Mouse (Mus musculus) lung, postnatal 0 days (tissue): Measurements from ENCODE around the gene Hs1bp3. TPM values are rescaled to one million over a fixed set of nuclear protein-coding genes. Genes with fewer than 3 reads are reported as not detected.
A peak's percentile ranks its signal among the peaks of the same experiment; 100 is the strongest.

Source experiments
- ATAC-seq: fragments of 200-750 bp; cut with Nextera tagmentation; 2 replicates; pipeline ENCODE4 v1.8.0; 2017; ENCODE audit warnings: moderate library complexity
- DNase-seq: peaks from one replicate; pipeline ENCODE4 v3.0.0-alpha.2; 2016; ENCODE audit warnings: low spot score
- H3K27ac ChIP-seq: fragments of 300-500 bp; sonication (generic); 2 replicates; pipeline ENCODE4 v1.5.1; 2014; ENCODE audit warnings: antibody characterized with exemption, mild to moderate bottlenecking, low read length, mixed read lengths
- H3K27me3 ChIP-seq: fragments of 300-500 bp; sonication (generic); replicated peaks from 2 replicates; pipeline ENCODE4 v1.6.1; 2014; ENCODE audit warnings: low read length, mixed read lengths; ENCODE audit not compliant: insufficient read depth
- H3K36me3 ChIP-seq: fragments of 300-500 bp; sonication (generic); 2 replicates; pipeline ENCODE4 v1.6.1; 2014; ENCODE audit warnings: low read length, mixed read lengths; ENCODE audit not compliant: insufficient read depth
- H3K4me1 ChIP-seq: fragments of 300-500 bp; sonication (generic); 2 replicates; pipeline ENCODE4 v1.6.1; 2014; ENCODE audit warnings: antibody characterized with exemption, low read depth, low read length, mixed read lengths; ENCODE audit not compliant: insufficient read depth
- H3K4me2 ChIP-seq: fragments of 300-500 bp; sonication (generic); replicated peaks from 2 replicates; pipeline ENCODE4 v1.6.1; 2014; ENCODE audit warnings: low read depth, mild to moderate bottlenecking, low read length, moderate library complexity, mixed read lengths
- H3K4me3 ChIP-seq: fragments of 300-500 bp; sonication (generic); 2 replicates; pipeline ENCODE4 v1.5.1; 2014; ENCODE audit warnings: low read depth, low read length
- H3K9ac ChIP-seq: fragments of 300-500 bp; sonication (generic); replicated peaks from 2 replicates; pipeline ENCODE4 v1.6.1; 2014; ENCODE audit warnings: low read depth, mild to moderate bottlenecking
- H3K9me3 ChIP-seq: fragments of 300-500 bp; sonication (generic); 2 replicates; pipeline ENCODE4 v1.6.1; 2016; ENCODE audit warnings: low read length, mixed read lengths
- CTCF ChIP-seq: IDR thresholded peaks from 2 replicates; pipeline ENCODE4 v1.5.1; 2016; ENCODE audit warnings: antibody characterized with exemption, mild to moderate bottlenecking
- EP300 ChIP-seq: IDR thresholded peaks from 2 replicates; pipeline ENCODE4 v1.6.1; 2016; ENCODE audit warnings: antibody characterized with exemption, mild to moderate bottlenecking, control low read depth
- WGBS: fragments of 180-500 bp; shearing (Covaris S2); extraction: QIAGEN DNeasy Blood & Tissue Kit; methylation state at CpG from one replicate; pipeline ENCODE4 v1.1.7; 2014; 5-methylcytosine and 5-hydroxymethylcytosine counted together
- polyA plus RNA-seq: library from polyadenylated mRNA; unstranded; fragments of >200 nt; fragmentation: Nextera tagmentation; extraction: Ambion mirVana; gene quantifications from 2 replicates; pipeline ENCODE4 v1.2.1, GENCODE M21; 2015

Gene Hs1bp3
- polyA plus RNA-seq, 1 experiment from 2014 or later, result 8.7 TPM

DNA sequence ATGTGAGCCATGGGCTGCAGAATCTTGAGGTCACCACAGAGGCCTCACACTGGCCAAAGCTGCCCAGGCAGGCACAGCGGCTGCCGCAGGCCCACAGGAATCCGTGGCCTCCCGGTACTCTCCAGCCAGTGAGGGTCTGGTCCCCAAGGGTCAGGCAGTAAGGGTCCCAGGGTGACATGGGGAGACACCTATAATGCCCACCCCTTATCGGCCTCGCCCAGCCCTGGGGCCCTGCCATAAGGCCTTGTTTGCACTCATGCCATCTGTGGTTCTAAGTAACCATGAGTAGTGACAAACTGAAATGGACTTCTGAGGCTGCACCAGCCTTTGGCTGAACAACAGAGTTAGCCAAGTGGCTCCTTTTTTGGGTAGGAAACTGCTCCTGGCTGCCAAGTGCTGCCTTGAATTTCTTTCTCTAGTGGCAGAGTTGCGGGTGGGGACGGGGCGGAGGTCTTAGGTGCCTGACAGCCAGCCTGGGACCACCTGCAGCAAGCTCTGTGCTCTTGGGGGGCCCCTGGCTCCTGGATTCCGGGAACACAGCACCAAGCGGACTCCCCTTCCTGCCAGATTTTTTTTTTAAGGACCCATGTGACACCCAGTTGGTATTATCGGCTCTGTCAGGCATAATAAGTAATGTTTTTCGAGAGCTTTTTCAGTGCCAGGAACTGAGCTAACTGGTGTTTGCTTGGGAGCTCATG lies 12.2 kb downstream of the Hs1bp3 start:
- H3K9me3 ChIP-seq, result no peaks in the 10 kb centered on the region
- WGBS, result 87% methylated on average over 13 of the region's 13 CpGs
- H3K9ac ChIP-seq, result no peak overlapping the region
- ATAC-seq (no peak), DNase-seq (peak; percentile 36)
- no peaks in the 10 kb centered on the region for H3K27me3 ChIP-seq
- H3K27ac ChIP-seq, result no peak overlapping the region
- H3K36me3 ChIP-seq, result 0 out of 2 replicates have a peak, but pooled peaks cover 5% of the 10 kb centered on the region
- no peak for TF ChIP-seq CTCF
- TF ChIP-seq EP300, result no peak
- H3K4me1 ChIP-seq, result peaks cover 7% of the 10 kb centered on the region
- H3K4me2 ChIP-seq, result no peak overlapping the region
- H3K4me3 ChIP-seq, result no peak overlapping the region

DNA sequence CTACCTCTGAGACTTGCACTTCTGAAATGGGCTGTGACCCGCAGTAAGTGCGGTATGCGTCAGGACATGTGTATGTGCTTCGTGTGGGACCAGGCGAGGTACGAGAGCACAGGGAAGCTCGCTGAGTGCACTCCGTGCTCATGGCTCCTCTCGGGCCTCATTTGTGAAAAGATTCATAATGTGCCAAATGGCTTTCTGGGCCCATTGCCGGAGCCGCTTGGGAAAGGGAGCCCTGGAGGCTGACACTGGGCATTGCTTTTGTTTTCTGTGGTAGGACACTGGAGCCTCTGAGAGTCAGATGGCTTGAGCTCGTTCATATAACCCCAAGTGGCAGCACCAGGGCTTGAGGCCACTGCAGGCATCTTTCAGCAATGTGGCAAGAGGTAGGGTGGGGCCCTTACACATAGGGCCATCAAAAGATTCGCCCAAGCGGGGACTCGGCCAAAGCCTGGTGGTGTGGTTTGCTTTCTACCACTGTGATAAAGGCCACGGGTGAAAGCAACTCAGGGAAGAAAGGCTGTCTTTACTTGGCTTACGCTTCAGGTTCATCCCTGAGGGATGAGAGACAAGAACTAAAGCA lies 12.8 kb downstream of the Hs1bp3 start:
- Histone ChIP-seq H3K4me1 (peaks cover 7% of the 10 kb centered on the region), H3K27ac (no peak overlapping the region), H3K9me3 (no peaks in the 10 kb centered on the region), H3K4me2 (no peak overlapping the region), H3K9ac (no peak overlapping the region), H3K4me3 (no peak overlapping the region), H3K36me3 (0 out of 2 replicates have a peak, but pooled peaks cover 5% of the 10 kb centered on the region), H3K27me3 (no peaks in the 10 kb centered on the region)
- DNase-seq (no peak), ATAC-seq (peak; percentile 18; the same call in 1 of the 2 replicates)
- 85% methylated on average over 17 of the region's 17 CpGs for WGBS
- no peak for TF ChIP-seq EP300
- no peak for TF ChIP-seq CTCF

GRCm38 (mm10) chr12:8326825-8327674 lies 13.8 kb downstream of the Hs1bp3 start:
- H3K9me3 ChIP-seq, result no peaks in the 10 kb centered on the region
- H3K27ac ChIP-seq, result peak overlapping the region; percentile 43; the same call in 1 of the 2 replicates
- H3K4me3 ChIP-seq, result no peak overlapping the region
- DNase-seq (peak; percentile 94), ATAC-seq (peak; percentile 82)
- peak; percentile 68 for TF ChIP-seq EP300
- peak; percentile 98 for TF ChIP-seq CTCF
- H3K9ac ChIP-seq, result no peak overlapping the region
- WGBS, result 34% methylated on average over 17 of the region's 17 CpGs
- H3K27me3 ChIP-seq, result no peaks in the 10 kb centered on the region
- no peak overlapping the region for H3K4me2 ChIP-seq
- H3K4me1 ChIP-seq, result peaks cover 7% of the 10 kb centered on the region
- H3K36me3 ChIP-seq, result 0 out of 2 replicates have a peak, but pooled peaks cover 5% of the 10 kb centered on the region

DNA sequence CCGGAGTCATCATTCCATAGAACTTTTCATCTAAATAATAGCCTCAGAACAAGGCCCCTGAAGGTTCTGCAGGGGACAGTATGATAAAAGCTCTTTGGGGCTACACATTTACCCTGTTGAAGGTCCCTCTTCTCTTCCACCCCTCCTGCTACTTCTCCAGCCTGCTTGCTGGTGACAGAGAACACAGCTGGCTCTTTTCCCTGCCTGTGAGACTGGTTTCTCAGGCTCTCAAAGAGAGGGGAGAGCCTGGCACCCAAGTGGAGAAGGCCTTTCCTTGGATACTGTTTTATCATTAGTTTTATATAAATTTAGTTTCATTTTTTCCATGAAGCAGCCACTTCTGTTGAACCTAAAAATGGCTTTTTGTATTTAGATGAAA lies 14.4 kb downstream of the Hs1bp3 start:
- 89% methylated on average over 1 of the region's 1 CpGs for WGBS
- peak overlapping the region; percentile 43; the same call in 1 of the 2 replicates for H3K27ac ChIP-seq

DNA sequence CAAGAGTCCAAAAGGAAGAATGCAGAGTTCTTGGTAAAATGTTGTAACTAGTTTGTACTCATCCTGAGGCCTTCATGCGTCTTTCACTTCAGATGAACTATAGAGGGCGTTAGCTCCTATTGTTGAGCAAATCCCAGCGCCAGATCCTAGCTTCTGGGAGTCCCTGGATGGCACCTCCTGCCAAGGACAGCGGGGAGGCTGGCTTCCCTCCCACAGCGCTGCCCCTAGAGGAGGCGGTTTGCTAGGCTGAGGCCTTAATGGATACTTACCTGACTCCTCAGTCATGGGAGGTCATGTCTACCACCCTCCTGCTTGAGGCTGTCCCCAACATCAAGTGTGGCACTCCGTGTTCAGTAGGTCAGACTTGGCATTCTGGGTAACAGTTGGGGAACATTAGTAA lies 16.0 kb downstream of the Hs1bp3 start:
- Histone ChIP-seq H3K4me2 (no peak overlapping the region), H3K9me3 (no peaks in the 10 kb centered on the region), H3K9ac (no peak overlapping the region), H3K27ac (no peak overlapping the region), H3K4me3 (no peak overlapping the region), H3K27me3 (no peaks in the 10 kb centered on the region), H3K4me1 (peaks cover 7% of the 10 kb centered on the region), H3K36me3 (0 out of 2 replicates have a peak, but pooled peaks cover 5% of the 10 kb centered on the region)
- TF ChIP-seq EP300 (no peak), CTCF (peak; percentile 36)
- ATAC-seq (no peak), DNase-seq (no peak)
- 99% methylated on average over 7 of the region's 7 CpGs for WGBS

More for the DNA sequence above, 14.4 kb downstream of the Hs1bp3 start:
- no peak overlapping the region for H3K4me2 ChIP-seq
- ATAC-seq, result no peak
- H3K4me1 ChIP-seq, result peaks cover 7% of the 10 kb centered on the region
- no peak overlapping the region for H3K9ac ChIP-seq
- H3K27me3 ChIP-seq, result no peaks in the 10 kb centered on the region
- 0 out of 2 replicates have a peak, but pooled peaks cover 5% of the 10 kb centered on the region for H3K36me3 ChIP-seq
- TF ChIP-seq CTCF, result no peak
- TF ChIP-seq EP300, result no peak
- no peak overlapping the region for H3K4me3 ChIP-seq
- H3K9me3 ChIP-seq, result no peaks in the 10 kb centered on the region
- DNase-seq, result no peak
